ENCODE assay signal across 8 mouse cellular contexts in genomic region chr9:48354122-48354521, GRCm38 (mm10). TPM values are rescaled to one million over a fixed set of nuclear protein-coding genes. Genes with fewer than 3 reads are reported as not detected.
DNase-seq lines count a peak whose midpoint lies in the region; ATAC-seq lines count a peak whose summit lies in the region.

No protein-coding gene starts in this region.

- H3K9ac ChIP-seq in heart, embryonic 12.5 days = no peak overlapping the region
- no peak overlapping the region for H3K9ac ChIP-seq in midbrain, embryonic 16.5 days (ENCODE audit: low read depth, low read length)
- no peak overlapping the region for H3K9ac ChIP-seq in stomach, embryonic 16.5 days (ENCODE audit: low read length)

- intact Hi-C loops in heart, postnatal 25 days (cut with DNase I) = loop anchor here (2.0 kb wide), 1 partner anchor 49 kb away; no protein-coding TSS in a partner anchor

- H3K4me3 ChIP-seq in heart, embryonic 12.5 days = no peak overlapping the region
- no peak overlapping the region for H3K4me3 ChIP-seq in midbrain, embryonic 10.5 days
- no peak overlapping the region for H3K4me3 ChIP-seq in midbrain, embryonic 16.5 days (ENCODE audit: low read depth, low read length)
- H3K4me3 ChIP-seq in limb, embryonic 10.5 days = no peak overlapping the region
- H3K4me3 ChIP-seq in stomach, embryonic 16.5 days (replicated peaks; ENCODE audit: low read length) = no peak overlapping the region

- H3K9me3 ChIP-seq in heart, embryonic 12.5 days (replicated peaks) = no peaks in the 10 kb centered on the region
- no peaks in the 10 kb centered on the region for H3K9me3 ChIP-seq in midbrain, embryonic 10.5 days (replicated peaks)
- H3K9me3 ChIP-seq in midbrain, embryonic 16.5 days (replicated peaks; ENCODE audit: control insufficient read depth, low read length, poor library complexity, severe bottlenecking) = no peaks in the 10 kb centered on the region
- no peaks in the 10 kb centered on the region for H3K9me3 ChIP-seq in limb, embryonic 10.5 days (replicated peaks)
- no peaks in the 10 kb centered on the region for H3K9me3 ChIP-seq in stomach, embryonic 16.5 days (replicated peaks; ENCODE audit: control insufficient read depth, low read length)

- H3K4me2 ChIP-seq in heart, embryonic 12.5 days = no peak overlapping the region
- no peak overlapping the region for H3K4me2 ChIP-seq in midbrain, embryonic 16.5 days (ENCODE audit: low read length)
- no peak overlapping the region for H3K4me2 ChIP-seq in stomach, embryonic 16.5 days (ENCODE audit: low read depth, low read length)

- no peak for ATAC-seq in heart, embryonic 12.5 days (ENCODE audit: insufficient number of reproducible peaks, low FRiP score)
- ATAC-seq in midbrain, embryonic 16.5 days = no peak
- ATAC-seq in stomach, embryonic 16.5 days (ENCODE audit: insufficient read depth, low FRiP score) = no peak
- no peak for ATAC-seq in CD4-positive, CD25-positive, alpha-beta regulatory T cell, adult 4 months

- H3K27ac ChIP-seq in heart, embryonic 12.5 days (ENCODE audit: poor library complexity, severe bottlenecking) = peak overlapping the region; percentile 37; the same call in 1 of the 2 replicates
- no peak overlapping the region for H3K27ac ChIP-seq in midbrain, embryonic 10.5 days (replicated peaks)
- H3K27ac ChIP-seq in midbrain, embryonic 16.5 days (ENCODE audit: low read length) = no peak overlapping the region
- H3K27ac ChIP-seq in limb, embryonic 10.5 days = peak overlapping the region; percentile 61; the same call in 1 of the 2 replicates
- peak overlapping the region; percentile 52; the same call in 1 of the 2 replicates for H3K27ac ChIP-seq in stomach, embryonic 16.5 days (ENCODE audit: low read length)

- WGBS in heart, embryonic 12.5 days = 76% methylated on average over 4 of the region's 4 CpGs
- 69% methylated on average over 4 of the region's 4 CpGs for WGBS in midbrain, embryonic 10.5 days
- 65% methylated on average over 4 of the region's 4 CpGs for WGBS in midbrain, embryonic 16.5 days
- WGBS in limb, embryonic 10.5 days = 59% methylated on average over 4 of the region's 4 CpGs
- WGBS in stomach, embryonic 16.5 days = 61% methylated on average over 4 of the region's 4 CpGs

- no peaks in the 10 kb centered on the region for H3K27me3 ChIP-seq in heart, embryonic 12.5 days (replicated peaks)
- H3K27me3 ChIP-seq in midbrain, embryonic 10.5 days (ENCODE audit: low read depth, poor library complexity, severe bottlenecking) = no peaks in the 10 kb centered on the region
- H3K27me3 ChIP-seq in midbrain, embryonic 16.5 days (ENCODE audit: control insufficient read depth, insufficient read depth, low read depth, low read length) = no peaks in the 10 kb centered on the region
- H3K27me3 ChIP-seq in limb, embryonic 10.5 days (ENCODE audit: low read depth, poor library complexity, severe bottlenecking) = no peaks in the 10 kb centered on the region
- H3K27me3 ChIP-seq in stomach, embryonic 16.5 days (ENCODE audit: control insufficient read depth, insufficient read depth, low read length) = no peaks in the 10 kb centered on the region

- 0 out of 2 replicates have a peak, but pooled peaks cover 3% of the 10 kb centered on the region for H3K4me1 ChIP-seq in heart, embryonic 12.5 days (replicated peaks)
- H3K4me1 ChIP-seq in midbrain, embryonic 10.5 days = peaks cover 12% of the 10 kb centered on the region
- H3K4me1 ChIP-seq in midbrain, embryonic 16.5 days (ENCODE audit: control insufficient read depth, insufficient read depth, low read length) = no peaks in the 10 kb centered on the region
- peaks cover 26% of the 10 kb centered on the region for H3K4me1 ChIP-seq in limb, embryonic 10.5 days
- no peaks in the 10 kb centered on the region for H3K4me1 ChIP-seq in stomach, embryonic 16.5 days (ENCODE audit: control insufficient read depth, insufficient read depth, low read length)

- H3K36me3 ChIP-seq in heart, embryonic 12.5 days = no peaks in the 10 kb centered on the region
- no peaks in the 10 kb centered on the region for H3K36me3 ChIP-seq in midbrain, embryonic 10.5 days
- no peaks in the 10 kb centered on the region for H3K36me3 ChIP-seq in midbrain, embryonic 16.5 days (ENCODE audit: control insufficient read depth, insufficient read depth, low read length)
- no peaks in the 10 kb centered on the region for H3K36me3 ChIP-seq in limb, embryonic 10.5 days
- no peaks in the 10 kb centered on the region for H3K36me3 ChIP-seq in stomach, embryonic 16.5 days (ENCODE audit: control insufficient read depth, insufficient read depth, low read length)

- DNase-seq in heart, postnatal 25 days (ENCODE audit: low spot score) = no peak
- DNase-seq in midbrain, embryonic 10.5 days (ENCODE audit: low spot score) = peak; percentile 27
- peak; percentile 70 for DNase-seq in limb, embryonic 10.5 days (ENCODE audit: low spot score)
- DNase-seq in right cerebral cortex, postnatal 36 days (ENCODE audit: low spot score in 2 of 2) = no peak

RNA-seq across cellular contexts. Expression of gene Nxpe2, which starts 0.9 kb away (rescaled TPM):
- polyA plus RNA-seq in heart, embryonic 12.5 days (2016; fragmentation: Nextera tagmentation; extraction: Ambion mirVana) = 1.6 and 3.2 TPM in 2 replicates
- 1 to 10 TPM; 1.2 to 2.0 TPM for total RNA-seq in heart, postnatal 25 days (2021)
- 0.76 and 0.96 TPM in 2 replicates for polyA plus RNA-seq in midbrain, embryonic 10.5 days (2016; fragmentation: Nextera tagmentation; extraction: Ambion mirVana)
- polyA plus RNA-seq in midbrain, embryonic 16.5 days (2015; fragmentation: Nextera tagmentation; extraction: Ambion mirVana) = 0.48 and 0.50 TPM in 2 replicates
- polyA plus RNA-seq in limb, embryonic 10.5 days (2016; fragmentation: Nextera tagmentation; extraction: Ambion mirVana) = 1.1 and 1.3 TPM in 2 replicates
- 5.7 and 6.7 TPM in 2 replicates for polyA plus RNA-seq in stomach, embryonic 16.5 days (2015; fragmentation: Nextera tagmentation; extraction: Ambion mirVana)
- under 1 TPM; 0.09 to 0.57 TPM for polyA plus RNA-seq in CD4-positive, CD25-positive, alpha-beta regulatory T cell, adult 4 months (2017; shearing (Covaris generic))

Comparison
In these comparisons a context has a peak if more than half of its experiments do, and no peak if none do; other contexts are left out.
1. H3K27ac ChIP-seq: peak in heart, embryonic 12.5 days (single experiment), limb, embryonic 10.5 days (single experiment) and stomach, embryonic 16.5 days (single experiment); none in midbrain, embryonic 10.5 days (single experiment) and midbrain, embryonic 16.5 days (single experiment).
2. DNase-seq: peak in midbrain, embryonic 10.5 days (single experiment) and limb, embryonic 10.5 days (single experiment); none in heart, postnatal 25 days (single experiment) and right cerebral cortex, postnatal 36 days (0 of 2).